Mouse (Mus musculus): Measurements from ENCODE around the gene Gm45783.
"Not testable (repeated sequence)": the region's sequence is repeated elsewhere in the genome, so short reads cannot be mapped to it uniquely, and the experiment has no call there.

Gm45783 gene

GRCm38 (mm10) chr7:7374431-7374830 lies at the start of gene Gm45783:
Gene Gm45783, minus strand, starts transcription at chr7:7374573.
- not testable (repeated sequence) for TF ChIP-seq GATA4 (IDR thresholded peaks at IDR 0.05; ENCODE audit: insufficient replicate concordance, low read length)

- TF ChIP-seq GATA4 (IDR thresholded peaks at IDR 0.05; ENCODE audit: insufficient replicate concordance, low read length) = not testable (repeated sequence)
These were observed 25.2 kb upstream of the Gm45783 start, which contains the start of gene Vmn2r31 for GRCm38 (mm10) chr7:7399603-7400002. Gene Vmn2r31, minus strand, starts transcription at chr7:7399703.

- TF ChIP-seq GATA4 (IDR thresholded peaks at IDR 0.05; ENCODE audit: insufficient replicate concordance, low read length) = not testable (repeated sequence)
These were observed 36.9 kb downstream of the Gm45783 start, which contains the start of gene Vmn2r30 for GRCm38 (mm10) chr7:7337509-7337908. Gene Vmn2r30, minus strand, starts transcription at chr7:7337609.

- no peak for TF ChIP-seq GATA4 (IDR thresholded peaks at IDR 0.05; ENCODE audit: insufficient replicate concordance, low read length)
These were observed 78.8 kb downstream of the Gm45783 start for GRCm38 (mm10) chr7:7295595-7295994.
